Mouse (Mus musculus) heart, embryonic 14.5 days (tissue): ENCODE measurements around the gene Fbxo17. TPM values are rescaled to one million over a fixed set of nuclear protein-coding genes. Genes with fewer than 3 reads are reported as not detected.

ENCODE experiments used
- ATAC-seq: fragments of 200-750 bp; cut with Nextera tagmentation; 2 replicates; pipeline ENCODE4 v1.8.0; 2017; ENCODE audit warnings: low read depth, moderate TSS enrichment; ENCODE audit not compliant: insufficient number of reproducible peaks, insufficient read depth, low FRiP score
- H3K27ac ChIP-seq, 2 experiments: fragments of 200-500 bp in 1 of 2; fragments of 300-500 bp in 1 of 2; sonication (generic) in 1 of 2; replicated peaks in 1 of 2; 2 replicates each; pipeline ENCODE4 v1.5.1; 2012 to 2014; ENCODE audit warnings: low read depth in 2 of 2, low read length in 2 of 2, control low read depth in 1 of 2, mild to moderate bottlenecking in 1 of 2, mixed read lengths in 1 of 2; ENCODE audit not compliant: control insufficient read depth in 1 of 2, insufficient read depth in 1 of 2
- H3K27me3 ChIP-seq: fragments of 300-500 bp; sonication (generic); 2 replicates; pipeline ENCODE4 v1.6.1; 2014; ENCODE audit warnings: mild to moderate bottlenecking, low read length, control low read depth; ENCODE audit not compliant: control insufficient read depth, insufficient read depth
- H3K36me3 ChIP-seq: fragments of 300-500 bp; sonication (generic); 2 replicates; pipeline ENCODE4 v1.6.1; 2014; ENCODE audit warnings: mild to moderate bottlenecking, control low read depth, low read length, mixed read lengths; ENCODE audit not compliant: control insufficient read depth, insufficient read depth
- H3K4me1 ChIP-seq, 2 experiments: fragments of 200-500 bp in 1 of 2; fragments of 300-500 bp in 1 of 2; sonication (generic) in 1 of 2; 2 replicates each; pipeline ENCODE4 v1.6.1; 2012 to 2014; ENCODE audit warnings: low read length in 2 of 2, control low read depth in 1 of 2, mixed read lengths in 1 of 2; ENCODE audit not compliant: control insufficient read depth in 2 of 2, insufficient read depth in 2 of 2
- H3K4me2 ChIP-seq: fragments of 300-500 bp; sonication (generic); 2 replicates; pipeline ENCODE4 v1.6.1; 2014; ENCODE audit warnings: mild to moderate bottlenecking, low read length
- H3K4me3 ChIP-seq, 2 experiments: fragments of 200-500 bp in 1 of 2; fragments of 300-500 bp in 1 of 2; sonication (generic) in 1 of 2; 2 replicates each; pipeline ENCODE4 v1.5.1; 2012 to 2014; ENCODE audit warnings: low read length in 2 of 2, mild to moderate bottlenecking in 2 of 2, control low read depth in 1 of 2, low read depth in 1 of 2, moderate library complexity in 1 of 2; ENCODE audit not compliant: control insufficient read depth in 1 of 2, insufficient read depth in 1 of 2
- H3K9ac ChIP-seq: fragments of 300-500 bp; sonication (generic); 2 replicates; pipeline ENCODE4 v1.6.1; 2014; ENCODE audit warnings: mild to moderate bottlenecking, low read length
- H3K9me3 ChIP-seq: fragments of 300-500 bp; sonication (generic); 2 replicates; pipeline ENCODE4 v1.6.1; 2016; ENCODE audit warnings: low read length, control low read depth; ENCODE audit not compliant: control insufficient read depth
- WGBS: fragments of 180-500 bp; shearing (Covaris S2); extraction: QIAGEN DNeasy Blood & Tissue Kit; methylation state at CpG from one replicate; pipeline ENCODE4 v1.1.7; 2014; 5-methylcytosine and 5-hydroxymethylcytosine counted together
- polyA plus RNA-seq: library from polyadenylated mRNA; unstranded; fragments of >200 nt; fragmentation: Nextera tagmentation; extraction: Ambion mirVana; gene quantifications from 2 replicates; pipeline ENCODE4 v1.2.1, GENCODE M21; 2014

Fbxo17 gene
- polyA plus RNA-seq, 1 experiment from 2014 or later: 8.6 TPM

- Histone ChIP-seq H3K27ac (no peak overlapping the region), H3K9me3 (no peaks in the 10 kb centered on the region), H3K4me3 (no peak overlapping the region), H3K9ac (no peak overlapping the region), H3K36me3 (peaks cover 58% of the 10 kb centered on the region), H3K4me2 (no peak overlapping the region), H3K27me3 (no peaks in the 10 kb centered on the region), H3K4me1 (no peaks in the 10 kb centered on the region)
- ATAC-seq: no peak
- 93% methylated on average over 7 of the region's 7 CpGs for WGBS
Measured at GRCm38 (mm10) chr7:28749935-28750334, 33.3 kb downstream of the Fbxo17 start.

GRCm38 (mm10) chr7:28756079-28756478 lies 39.5 kb downstream of the Fbxo17 start, which contains the start of gene Ccer2:
Gene Ccer2, plus strand, starts transcription at chr7:28756174.
- ATAC-seq: no peak
- Histone ChIP-seq H3K4me2 (no peak within 1 kb of the TSS), H3K36me3 (peaks cover 39% of the 10 kb centered on the region)

GRCm38 (mm10) chr7:28758623-28759022 lies 42.0 kb downstream of the Fbxo17 start:
- Histone ChIP-seq H3K27me3 (peaks cover 22% of the 10 kb centered on the region), H3K4me1 (no peaks in the 10 kb centered on the region), H3K27ac (no peak overlapping the region), H3K4me3 (no peak overlapping the region), H3K36me3 (peaks cover 44% of the 10 kb centered on the region), H3K9me3 (no peaks in the 10 kb centered on the region), H3K9ac (no peak overlapping the region), H3K4me2 (no peak overlapping the region)
- ATAC-seq: no peak
- 78% methylated on average over 13 of the region's 13 CpGs for WGBS

More at GRCm38 (mm10) chr7:28756079-28756478, 39.5 kb downstream of the Fbxo17 start, which contains the start of gene Ccer2:
- no peaks in the 10 kb centered on the region for H3K4me1 ChIP-seq
- H3K27ac ChIP-seq: no peak within 1 kb of the TSS
- no peak within 1 kb of the TSS for H3K4me3 ChIP-seq
- peaks cover 22% of the 10 kb centered on the region for H3K27me3 ChIP-seq
- WGBS: 3% methylated on average over 16 of the region's 17 CpGs
- H3K9me3 ChIP-seq: no peaks in the 10 kb centered on the region
- H3K9ac ChIP-seq: no peak within 1 kb of the TSS

- 69% methylated on average over 9 of the region's 9 CpGs for WGBS
- H3K9me3 ChIP-seq: no peaks in the 10 kb centered on the region
- H3K27ac ChIP-seq: no peak overlapping the region
- no peak overlapping the region for H3K4me3 ChIP-seq
- no peak overlapping the region for H3K4me2 ChIP-seq
- peaks cover 2 to 9% of the 10 kb centered on the region in 2 experiments; a peak in 2 of 4 replicates for H3K4me1 ChIP-seq
- peaks cover 39% of the 10 kb centered on the region for H3K36me3 ChIP-seq
- H3K9ac ChIP-seq: no peak overlapping the region
- H3K27me3 ChIP-seq: 0 out of 2 replicates have a peak, but pooled peaks cover 3% of the 10 kb centered on the region
- ATAC-seq: no peak
Measured at GRCm38 (mm10) chr7:28761907-28762306, 45.3 kb downstream of the Fbxo17 start.

GRCm38 (mm10) chr7:28765211-28765610 lies 48.6 kb downstream of the Fbxo17 start:
- Histone ChIP-seq H3K4me2 (peak overlapping the region; percentile 82), H3K9ac (peak overlapping the region; percentile 72; the same call in 1 of the 2 replicates), H3K27me3 (no peaks in the 10 kb centered on the region), H3K36me3 (peaks cover 25% of the 10 kb centered on the region), H3K4me3 (peak overlapping the region in 1 of 2 experiments; percentile 75; a peak in 1 of 4 replicates), H3K4me1 (peaks cover 8 to 16% of the 10 kb centered on the region in 2 experiments), H3K27ac (no peak overlapping the region), H3K9me3 (no peaks in the 10 kb centered on the region)
- 76% methylated on average over 6 of the region's 6 CpGs for WGBS
- no peak for ATAC-seq

- Histone ChIP-seq H3K36me3 (peaks cover 14% of the 10 kb centered on the region), H3K4me1 (peaks cover 8 to 16% of the 10 kb centered on the region in 2 experiments), H3K9me3 (no peaks in the 10 kb centered on the region), H3K9ac (peak within 1 kb of the TSS; percentile 77), H3K4me2 (peak within 1 kb of the TSS; percentile 82), H3K27me3 (no peaks in the 10 kb centered on the region), H3K4me3 (peak within 1 kb of the TSS; percentile 71 to 75), H3K27ac (peak within 1 kb of the TSS in 1 of 2 experiments; percentile 25; a peak in 1 of 4 replicates)
- under 1% methylated on average over 45 of the region's 45 CpGs for WGBS
- peak; percentile 99 for ATAC-seq
Measured at GRCm38 (mm10) chr7:28766173-28766879, 49.7 kb downstream of the Fbxo17 start, which contains the start of gene Sirt2. Gene Sirt2, plus strand, starts transcription at chr7:28766735.

GRCm38 (mm10) chr7:28766910-28767309 lies 50.3 kb downstream of the Fbxo17 start:
- no peak for ATAC-seq
- 5% methylated on average over 14 of the region's 14 CpGs for WGBS
- H3K27me3 ChIP-seq: no peaks in the 10 kb centered on the region
- no peak overlapping the region for H3K27ac ChIP-seq
- H3K4me1 ChIP-seq: peaks cover 8 to 16% of the 10 kb centered on the region in 2 experiments
- H3K36me3 ChIP-seq: peaks cover 9% of the 10 kb centered on the region
- peak overlapping the region; percentile 66 for H3K4me2 ChIP-seq
- peak overlapping the region; percentile 53 to 75 for H3K4me3 ChIP-seq
- H3K9me3 ChIP-seq: no peaks in the 10 kb centered on the region
- peak overlapping the region; percentile 77 for H3K9ac ChIP-seq
